Comparison of ENCODE assay signal across 15 mouse cellular contexts in the genomic region with DNA sequence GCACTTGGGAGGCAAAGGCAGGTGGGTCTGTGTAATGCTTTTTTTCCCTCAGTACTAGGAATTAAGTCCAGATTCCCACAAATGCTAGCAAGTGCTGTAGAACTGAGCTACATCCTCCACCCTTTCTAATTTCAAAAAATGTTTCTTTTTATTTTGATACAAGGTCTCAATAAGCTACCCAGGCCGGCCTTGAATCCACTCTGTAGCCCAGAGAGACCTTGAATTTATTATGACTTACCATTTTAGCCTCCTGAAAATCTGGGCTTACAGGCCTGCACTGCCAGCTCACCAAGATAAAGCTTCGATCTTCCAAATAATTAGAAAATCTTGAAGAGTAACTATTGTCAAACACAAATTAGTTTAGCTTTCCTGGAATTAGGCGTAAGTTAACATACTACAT. TPM values are rescaled to one million over a fixed set of nuclear protein-coding genes. Genes with fewer than 3 reads are reported as not detected.
DNase-seq lines count a peak whose midpoint lies in the region.
"Had no signal": no experiment of that assay in that cellular context is flagged by ENCODE, and none has a peak within 500 bp of the region (broad histone marks: within the 10 kb centered on the region; RNA-seq: fewer than 3 reads in every experiment).

No protein-coding gene starts in this region.

- DNase-seq in adrenal gland, adult 8-10 months, result peak; percentile 40
- no peak for DNase-seq in adrenal gland, adult 18-20 months (ENCODE audit: low spot score in 2 of 2)
- DNase-seq in ovary, adult 18-20 months (ENCODE audit: low spot score), result peak; percentile 61
- no peak for DNase-seq in ovary, postnatal 10 days (ENCODE audit: low spot score)
- peak; percentile 45 to 57 for DNase-seq in adrenal gland, postnatal 36 days
- no peak for DNase-seq in right cerebral cortex, adult 18-20 months
- DNase-seq in spleen, postnatal 4 days (ENCODE audit: low spot score in 2 of 2), result no peak
- DNase-seq: cerebellum, adult 11 months; cerebellum, adult 8-10 months; cerebellum, postnatal 10 days; cerebellum, postnatal 36 days; embryo, embryonic 11 days; gastrocnemius, postnatal 25 days; heart, adult 2 months; kidney, adult 18-20 months had no signal

RNA-seq across cellular contexts. Expression of gene Rufy3, which starts 39.2 kb away (rescaled TPM):
- 10 to 100 TPM; 31.8 to 45.7 (median 40.1) TPM for total RNA-seq in adrenal gland, adult 8-10 months (2022)
- total RNA-seq in adrenal gland, adult 18-20 months (2021), result 10 to 100 TPM; 21.1 to 26.7 TPM
- total RNA-seq in adrenal gland, postnatal 36 days (2021), result 10 to 100 TPM; 22.2 to 30.7 TPM

RNA-seq across cellular contexts. Expression of gene Utp3, which starts 49.8 kb away (rescaled TPM):
- 10 to 100 TPM; 30.5 to 39.0 (median 35.2) TPM for total RNA-seq in adrenal gland, adult 8-10 months (2022)
- 10 to 100 TPM; 31.4 to 39.5 TPM for total RNA-seq in adrenal gland, adult 18-20 months (2021)
- total RNA-seq in adrenal gland, postnatal 36 days (2021), result 10 to 100 TPM; 32.5 to 34.2 TPM

Comparison
In these comparisons a context has a peak if more than half of its experiments do, and no peak if none do; other contexts are left out.
1. DNase-seq: peak in adrenal gland, adult 8-10 months (single experiment), ovary, adult 18-20 months (single experiment) and adrenal gland, postnatal 36 days (2 of 2); none in adrenal gland, adult 18-20 months (0 of 2), ovary, postnatal 10 days (single experiment), right cerebral cortex, adult 18-20 months (single experiment) and spleen, postnatal 4 days (0 of 2).